Mouse (Mus musculus): ENCODE data around the gene Lzts3.

GRCm38 (mm10) chr2:130679154-130679553 lies 36.6 kb upstream of the Lzts3 start:
- TF ChIP-seq POLR2AphosphoS2 (IDR thresholded peaks at IDR 0.05; ENCODE audit: insufficient read length, low read depth) (no peak), E2F4 (IDR thresholded peaks at IDR 0.05; ENCODE audit: insufficient read depth) (no peak), USF1 (IDR thresholded peaks at IDR 0.05; ENCODE audit: low read depth) (no peak)

All from myocyte (in vitro differentiated cells).